Mouse (Mus musculus) kidney, adult 9 months (tissue): ENCODE measurements around the gene Vegfb.
A peak's percentile ranks its signal among the peaks of the same experiment; 100 is the strongest.

Source experiments
- DNase-seq: peaks from one replicate; pipeline ENCODE4 v3.0.0; 2022

Vegfb gene

GRCm38 (mm10) chr19:6991166-6991565, 3.7 kb upstream of the Vegfb start:
- DNase-seq = peak; percentile 12

- DNase-seq = peak; percentile 7
These were observed 3.3 kb upstream of the Vegfb start for GRCm38 (mm10) chr19:6990712-6991111.

- peak; percentile 23 for DNase-seq
These were observed 1.8 kb upstream of the Vegfb start for GRCm38 (mm10) chr19:6989251-6989650.

GRCm38 (mm10) chr19:6987904-6988285, 444 bp upstream of the Vegfb start:
- DNase-seq = no peak

- DNase-seq = peak; percentile 25
These were observed 1.3 kb downstream of the Vegfb start for GRCm38 (mm10) chr19:6985951-6986708.

- DNase-seq = no peak
These were observed 2.2 kb downstream of the Vegfb start for GRCm38 (mm10) chr19:6985300-6985699.

GRCm38 (mm10) chr19:6983621-6984020, 3.8 kb downstream of the Vegfb start:
- no peak for DNase-seq

GRCm38 (mm10) chr19:6981465-6981864, 6.0 kb downstream of the Vegfb start:
- no peak for DNase-seq

- DNase-seq = peak; percentile 99
These were observed 6.9 kb downstream of the Vegfb start, which contains the start of gene Fkbp2 for GRCm38 (mm10) chr19:6980381-6981093. TSS of gene Fkbp2 (minus strand) at chr19:6980501.

GRCm38 (mm10) chr19:6979486-6980380, 7.7 kb downstream of the Vegfb start:
- DNase-seq = peak; percentile 100

- peak; percentile 68 for DNase-seq
These were observed 8.4 kb downstream of the Vegfb start for GRCm38 (mm10) chr19:6979001-6979479.

GRCm38 (mm10) chr19:6978639-6978974, 8.8 kb downstream of the Vegfb start:
- DNase-seq = no peak

- no peak for DNase-seq
These were observed 9.5 kb downstream of the Vegfb start for GRCm38 (mm10) chr19:6977759-6978638.

- peak; percentile 71 for DNase-seq
These were observed 11.6 kb downstream of the Vegfb start, which contains the start of gene Plcb3 for GRCm38 (mm10) chr19:6975537-6976521. TSS of gene Plcb3 (minus strand) at chr19:6976470.

- DNase-seq = peak; percentile 73
These were observed 12.9 kb downstream of the Vegfb start, which contains the start of gene Ppp1r14b for GRCm38 (mm10) chr19:6974211-6975205. TSS of gene Ppp1r14b (plus strand) at chr19:6974968.

- no peak for DNase-seq
These were observed 13.8 kb downstream of the Vegfb start for GRCm38 (mm10) chr19:6973581-6974190.

GRCm38 (mm10) chr19:6972247-6972917, 15.1 kb downstream of the Vegfb start:
- DNase-seq = no peak

GRCm38 (mm10) chr19:6971644-6972043, 15.8 kb downstream of the Vegfb start:
- DNase-seq = no peak
